Mouse (Mus musculus) frontal cortex, postnatal 25 days (tissue): ENCODE results near the gene Phactr4.
A peak's percentile ranks its signal among the peaks of the same experiment; 100 is the strongest.
"Not testable (repeated sequence)": the region's sequence is repeated elsewhere in the genome, so short reads cannot be mapped to it uniquely, and the experiment has no call there.

ENCODE experiments used
- DNase-seq, 2 experiments: peaks; one replicate each; pipeline ENCODE4 v3.0.0; 2022; ENCODE audit warnings: low spot score in 2 of 2

Gene Phactr4

DNA sequence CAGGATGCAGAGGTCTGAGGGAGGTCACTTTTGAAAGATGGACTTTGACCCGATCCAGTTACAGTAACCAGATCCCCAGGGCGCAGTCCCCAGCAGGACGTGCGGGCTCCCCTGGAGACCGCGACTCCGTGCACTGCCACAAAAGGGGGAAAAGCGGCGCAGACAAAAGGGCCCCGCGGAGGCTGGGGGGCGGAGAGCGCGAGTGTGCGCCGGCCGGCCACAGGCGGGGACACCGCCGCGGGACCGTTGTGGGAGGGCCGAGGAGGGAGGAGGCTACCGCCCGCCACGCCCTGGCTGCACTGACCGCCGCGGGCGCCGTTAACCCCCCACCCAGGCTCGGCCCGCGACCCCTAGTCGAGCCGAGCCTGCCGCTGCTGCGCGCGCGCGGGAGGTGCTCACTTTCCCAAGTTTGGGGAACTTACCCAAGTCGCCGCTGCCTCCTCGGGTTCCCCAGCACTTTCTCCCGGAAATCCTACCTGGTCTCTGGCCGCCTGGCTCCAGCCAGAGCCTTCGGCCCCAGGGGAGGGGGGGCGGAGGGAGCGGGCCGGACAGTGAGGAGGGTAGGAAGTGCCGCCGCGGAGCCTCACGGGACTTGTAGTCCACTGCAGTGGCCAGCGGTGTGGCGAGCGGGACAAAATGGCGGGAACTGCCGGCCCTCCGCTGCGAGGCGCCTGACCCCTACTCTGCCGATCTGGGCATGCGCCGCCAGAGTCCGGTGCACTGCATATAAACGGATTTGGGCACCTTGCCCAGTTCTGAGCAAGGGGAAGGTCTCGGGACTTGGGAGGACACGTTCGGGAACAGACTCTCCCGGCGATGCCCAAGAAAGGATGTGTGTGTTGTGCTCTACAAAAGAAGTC, at the start of gene Phactr4:
Gene Phactr4, minus strand, starts transcription at position 567 of the 860 bp plus-strand sequence.
- DNase-seq, result peak; percentile 77 to 80

DNA sequence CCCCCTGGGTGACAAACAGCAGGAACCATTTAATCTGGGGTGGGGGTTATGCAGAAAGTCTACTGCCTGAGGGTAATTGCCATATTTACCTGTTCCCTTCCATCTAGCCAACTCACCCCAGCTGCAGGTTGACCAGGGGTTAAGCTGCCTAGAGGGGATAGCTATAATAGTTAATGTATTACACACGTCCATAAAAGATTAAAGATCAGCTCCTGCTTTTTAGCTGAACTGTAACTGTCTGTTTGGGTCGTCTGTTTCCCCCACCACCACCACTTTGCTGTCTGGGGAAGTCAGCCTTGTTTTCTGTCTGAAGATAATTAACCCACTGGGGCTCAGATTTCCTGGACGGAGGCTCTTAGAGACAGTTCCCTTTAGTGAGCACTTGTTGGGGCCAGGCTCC, 47.6 kb upstream of the Phactr4 start:
- no peak for DNase-seq

DNA sequence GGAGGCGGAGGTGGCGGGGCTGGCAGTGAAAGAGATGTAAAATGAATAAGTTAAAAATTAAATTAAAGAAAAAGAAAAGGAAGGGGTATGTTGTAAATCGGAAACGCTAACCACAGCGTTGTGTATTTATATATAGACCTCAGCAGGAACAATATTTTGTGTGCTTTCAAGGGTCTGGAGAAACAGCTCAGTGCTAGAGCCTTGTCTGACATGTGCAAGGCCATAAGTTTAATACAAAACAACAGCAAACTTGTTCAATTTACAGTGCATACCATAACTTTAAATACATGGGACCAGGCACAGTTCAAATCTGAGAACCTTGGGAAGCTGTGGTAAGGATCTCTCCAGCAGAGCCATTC, 41.9 kb upstream of the Phactr4 start:
- DNase-seq, result no peak

DNA sequence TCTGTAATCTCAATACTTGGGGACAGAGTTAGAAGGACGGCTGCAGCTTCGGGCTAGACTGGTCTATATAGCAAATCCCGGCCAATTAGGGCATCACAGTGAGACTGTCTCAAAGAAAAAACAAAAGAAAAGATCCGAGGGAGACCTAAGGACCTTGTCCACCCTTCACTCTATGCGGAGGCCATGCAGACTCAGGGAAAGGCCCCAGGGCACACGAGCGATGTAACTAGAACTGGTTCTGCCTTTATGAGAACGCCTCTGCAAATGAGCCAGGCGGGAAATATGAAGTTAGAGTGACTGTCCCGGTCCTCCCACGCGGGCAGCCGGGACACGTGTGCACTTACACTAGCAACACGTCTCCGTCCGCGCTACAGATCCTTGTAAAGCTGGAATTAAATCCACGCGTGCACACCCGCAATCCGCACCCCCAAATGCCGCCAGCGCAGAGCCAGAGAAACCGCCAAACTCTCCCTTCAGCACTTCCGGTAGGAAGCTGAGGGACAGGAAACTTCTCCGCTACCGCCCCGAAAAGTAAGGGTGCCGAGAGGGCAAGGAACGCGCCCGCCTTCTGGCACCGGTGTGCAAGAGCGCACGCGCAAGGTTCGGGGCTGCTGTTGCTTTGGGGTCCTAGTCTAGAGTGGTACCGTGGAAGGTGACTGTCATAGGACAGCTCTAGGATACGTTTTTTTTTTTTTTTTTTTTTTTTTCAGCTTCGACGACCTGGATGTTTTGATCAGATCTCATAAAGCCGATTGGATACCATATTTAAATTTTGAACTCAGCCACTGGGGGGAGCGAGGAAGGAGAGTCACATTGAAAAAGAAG, 41.4 kb upstream of the Phactr4 start, which contains the start of gene Med18:
Gene Med18, minus strand, starts transcription at position 492 of the 825 bp plus-strand sequence.
- DNase-seq, result peak; percentile 88 to 91

DNA sequence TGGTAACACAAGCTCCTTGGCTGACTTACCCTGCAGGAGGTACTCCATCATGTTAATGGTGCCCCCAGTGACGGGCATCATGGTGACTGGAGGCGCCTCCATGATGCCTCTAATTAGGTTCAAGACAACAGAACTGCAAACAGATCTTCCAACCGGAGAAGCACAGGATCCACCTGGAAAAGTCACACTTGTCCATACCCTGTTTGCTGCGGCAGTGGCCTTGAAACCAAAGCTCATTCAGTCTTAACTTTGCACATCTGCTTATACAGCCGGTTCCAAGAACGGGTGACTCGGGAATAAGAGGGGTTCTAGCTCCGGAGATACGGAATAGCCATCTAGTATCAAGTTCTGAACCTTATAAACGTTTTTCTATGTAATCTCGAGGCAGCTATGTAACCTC, 40.5 kb upstream of the Phactr4 start:
- DNase-seq, result no peak

DNA sequence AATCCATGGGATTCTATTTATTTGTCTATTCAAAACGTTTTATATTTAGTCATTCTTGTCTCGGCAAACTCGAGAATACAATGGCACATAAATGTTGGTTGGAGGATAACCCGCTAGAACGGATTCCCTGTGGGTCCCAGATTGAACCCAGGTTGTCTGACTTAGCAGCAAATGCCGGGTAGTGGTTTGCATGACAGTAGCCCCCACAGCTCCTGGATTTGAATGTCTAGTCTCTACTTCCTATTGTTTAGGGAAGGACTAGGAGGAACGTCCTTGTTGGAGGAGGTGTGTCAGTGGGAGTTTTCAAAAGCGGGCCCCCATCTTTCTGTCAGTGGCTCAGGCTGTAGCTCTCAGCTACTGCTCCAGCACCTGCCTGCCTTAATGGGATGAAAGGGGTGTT, 37.9 kb upstream of the Phactr4 start:
- DNase-seq, result no peak

DNA sequence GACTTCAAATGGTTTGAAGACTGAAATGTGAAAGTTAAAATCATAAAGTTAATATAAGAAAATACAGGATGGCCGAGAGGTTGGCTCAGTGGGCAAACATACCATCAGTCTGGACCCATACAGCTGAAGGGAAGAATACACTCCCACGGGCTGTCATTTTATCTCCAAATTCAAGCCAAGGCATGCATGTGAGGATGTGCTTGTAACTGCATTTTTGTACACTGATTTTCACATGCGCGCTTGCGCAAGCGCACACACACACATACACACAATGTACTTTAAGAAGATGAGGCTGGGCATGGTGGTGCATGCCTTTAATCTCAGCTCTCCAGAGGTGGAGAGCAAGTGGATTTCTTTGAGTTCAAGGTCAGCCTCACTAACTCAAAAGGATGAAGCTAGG, 33.3 kb upstream of the Phactr4 start:
- no peak for DNase-seq

DNA sequence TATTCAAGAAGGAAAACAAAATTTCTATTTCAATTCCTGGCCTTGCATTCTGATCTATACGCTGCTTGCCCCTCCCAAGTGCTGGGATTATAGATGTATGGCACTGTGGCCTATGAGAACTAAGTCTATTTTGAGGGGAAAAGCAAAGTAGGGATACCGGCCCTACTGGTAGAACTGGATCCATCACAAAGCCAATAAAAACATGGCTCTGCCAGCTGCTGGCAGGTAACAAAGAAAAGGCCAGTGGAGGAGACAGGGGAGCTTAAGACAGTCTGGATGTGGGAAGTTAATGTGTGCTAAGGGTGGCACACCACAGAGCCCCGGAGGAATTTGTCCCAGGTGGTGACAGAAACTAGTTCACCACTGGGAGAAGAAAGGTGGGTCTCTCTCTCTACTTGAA, 32.9 kb upstream of the Phactr4 start:
- DNase-seq, result no peak

DNA sequence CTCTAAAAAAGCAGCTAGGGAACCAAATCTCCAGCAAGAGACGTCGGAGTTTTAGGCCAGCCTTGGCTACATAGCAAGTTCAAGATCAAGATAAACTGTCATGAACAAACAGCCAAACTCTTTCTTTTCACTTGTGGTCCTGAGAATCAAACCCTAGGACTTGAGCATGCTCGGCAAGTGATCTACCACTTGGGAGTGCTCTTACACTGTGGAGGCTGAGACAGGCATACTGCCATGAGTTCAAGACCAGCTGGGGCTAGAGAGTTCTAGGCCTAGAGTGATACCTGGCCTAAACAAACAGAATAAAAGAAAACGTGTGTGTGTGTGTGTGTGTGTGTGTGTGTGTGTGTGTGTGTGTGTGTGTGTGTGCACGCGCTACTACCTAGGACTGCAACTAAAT, 31.9 kb upstream of the Phactr4 start:
- no peak for DNase-seq

DNA sequence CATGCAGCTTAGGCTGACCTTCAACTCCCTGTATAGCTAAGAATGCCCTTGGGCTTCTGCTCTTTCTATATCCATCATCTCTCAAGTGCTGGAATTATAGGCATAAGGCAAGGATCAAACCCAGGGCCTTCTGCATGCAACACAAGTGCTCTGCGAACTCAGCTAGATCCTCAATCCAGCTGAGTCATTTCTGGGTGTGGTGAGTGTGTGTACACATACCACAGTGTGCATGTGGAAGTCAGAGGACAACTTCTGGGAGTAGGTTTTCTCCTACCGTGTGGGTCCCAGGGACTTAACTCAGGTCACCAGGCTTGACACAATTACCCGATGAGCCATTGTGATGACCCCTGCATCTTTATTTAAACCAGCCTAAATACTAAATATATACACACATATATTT, 27.5 kb upstream of the Phactr4 start:
- no peak for DNase-seq

DNA sequence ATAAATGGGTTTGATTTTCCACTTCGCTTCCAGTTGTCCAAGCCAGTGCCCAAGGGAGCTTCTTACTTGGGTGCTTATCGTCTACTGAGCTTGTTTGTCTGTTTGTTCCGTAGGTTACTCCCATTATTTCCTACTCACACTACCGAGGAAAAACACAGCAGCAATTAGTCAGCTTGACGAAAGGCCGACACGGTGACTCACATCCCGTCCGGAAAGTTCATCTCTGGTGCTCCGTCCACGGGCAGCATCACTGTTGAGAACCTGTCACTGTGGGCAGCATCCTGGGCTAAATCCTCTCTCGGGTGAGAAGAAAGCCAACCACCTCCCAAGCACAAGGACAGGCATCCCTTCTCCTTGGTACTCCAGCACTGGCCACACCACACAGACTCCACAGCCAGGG, 23.8 kb upstream of the Phactr4 start:
- DNase-seq, result no peak

DNA sequence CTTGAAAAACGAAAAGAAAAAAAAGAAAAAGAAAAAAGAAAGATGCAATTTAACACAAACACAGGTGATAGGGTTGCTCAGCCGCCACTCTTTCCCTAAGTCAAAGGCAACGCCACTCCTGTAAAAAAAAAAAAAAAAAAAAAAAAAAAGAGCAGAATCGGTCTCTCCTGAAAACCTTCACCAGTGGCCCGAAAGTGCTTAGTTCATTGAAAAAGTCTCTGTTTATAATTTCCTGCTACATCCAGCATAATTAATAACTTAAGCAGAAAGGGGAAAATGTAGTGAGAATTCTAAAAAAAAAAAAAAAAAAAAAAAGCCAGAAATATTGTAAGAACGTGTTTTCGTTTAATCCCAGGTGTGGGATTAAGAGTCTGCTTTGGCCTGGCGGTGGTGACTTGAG, 22.2 kb upstream of the Phactr4 start:
- no peak for DNase-seq

DNA sequence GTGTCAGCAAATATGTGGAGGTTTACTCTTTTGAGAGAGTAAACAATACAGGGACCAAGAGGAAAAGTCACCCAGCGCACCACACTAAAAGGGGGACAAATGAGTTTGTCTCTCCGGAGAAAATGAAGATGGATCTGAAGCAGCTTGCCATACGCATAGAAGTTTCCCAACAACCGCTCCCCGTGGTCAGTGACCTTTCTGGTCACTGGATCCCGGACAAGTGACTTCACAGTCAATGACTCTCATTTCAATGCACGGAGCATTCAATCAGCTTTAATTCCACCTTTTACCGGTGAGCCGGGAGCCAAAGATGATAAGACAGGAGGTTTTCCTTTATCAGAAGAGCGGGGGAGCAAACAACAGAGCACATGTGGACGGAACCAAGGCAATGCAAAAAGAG, 15.6 kb upstream of the Phactr4 start:
- DNase-seq, result no peak

DNA sequence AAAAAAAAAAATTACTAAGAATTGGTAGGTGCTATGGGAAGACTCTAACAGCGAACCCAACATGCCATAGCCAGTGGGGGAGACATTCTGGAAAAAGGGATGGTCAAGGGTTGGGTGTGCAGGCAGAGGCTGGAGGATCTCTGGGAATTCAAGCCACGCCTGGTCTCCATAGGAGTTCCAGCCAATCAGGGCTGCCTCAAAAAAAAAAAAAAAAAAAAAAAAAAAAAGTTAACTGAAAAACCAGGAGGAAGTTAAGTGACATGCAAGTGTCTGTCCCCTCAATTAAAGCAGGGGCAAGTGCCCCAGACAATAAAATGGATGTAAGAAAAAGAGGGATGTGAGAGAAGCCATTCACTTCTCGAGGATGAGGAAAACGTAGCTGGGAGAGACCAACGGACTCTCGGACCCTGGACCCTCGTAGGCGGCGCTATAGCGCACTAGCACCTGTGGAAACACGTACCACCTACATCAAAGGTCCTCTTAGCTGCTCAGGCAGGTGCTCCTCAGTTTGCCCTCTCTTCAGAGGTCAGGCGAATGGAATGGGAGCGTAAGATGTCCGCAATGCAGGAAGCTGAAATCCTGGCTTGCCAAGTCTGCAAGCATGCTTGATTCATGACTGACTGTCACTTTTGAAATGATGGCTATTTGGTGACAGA, 10.6 kb upstream of the Phactr4 start:
- no peak for DNase-seq

DNA sequence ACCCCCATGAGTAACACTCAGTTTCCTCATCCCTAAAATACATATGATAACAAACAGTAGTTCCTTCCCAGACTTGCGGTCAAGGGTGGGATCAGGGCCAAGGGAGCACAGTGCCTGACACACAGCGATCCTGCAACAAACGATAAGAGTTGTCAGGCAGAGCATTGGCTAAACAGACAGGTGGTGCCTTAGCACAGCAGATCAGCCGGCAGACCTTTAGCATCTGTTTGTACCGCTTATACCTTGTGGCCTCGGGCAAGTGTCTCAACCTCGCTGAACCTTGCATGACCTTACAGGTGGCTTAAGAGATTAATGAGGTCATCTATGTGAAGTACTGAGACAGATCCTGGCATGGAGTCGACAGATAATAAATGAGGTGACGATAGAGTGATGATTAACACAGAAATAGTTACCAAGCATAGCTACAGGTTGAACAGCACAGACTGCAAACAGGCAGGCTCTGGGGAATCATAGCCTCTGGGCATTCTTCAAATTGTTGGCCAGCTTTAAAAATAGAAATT, 5.8 kb upstream of the Phactr4 start:
- DNase-seq, result no peak

DNA sequence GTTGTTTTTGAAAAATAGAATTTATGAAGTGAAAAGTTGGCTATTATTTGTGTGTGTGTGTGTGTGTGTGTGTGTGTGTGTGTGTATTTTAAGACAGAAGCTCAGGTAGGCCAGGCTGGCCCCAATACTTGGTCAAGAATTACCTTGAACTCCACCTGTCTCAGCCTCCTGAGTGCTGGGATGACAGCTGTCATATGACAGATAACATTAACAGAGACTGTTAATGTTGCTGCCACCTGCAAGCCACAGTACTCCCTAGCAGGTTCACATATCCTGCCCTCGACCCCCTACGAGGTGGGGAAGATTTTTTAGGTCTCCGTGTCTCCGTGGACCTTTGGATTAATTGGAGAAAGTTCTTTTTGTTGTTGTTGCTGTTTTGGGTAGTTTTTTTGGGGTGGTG, 5.2 kb upstream of the Phactr4 start:
- DNase-seq, result no peak

DNA sequence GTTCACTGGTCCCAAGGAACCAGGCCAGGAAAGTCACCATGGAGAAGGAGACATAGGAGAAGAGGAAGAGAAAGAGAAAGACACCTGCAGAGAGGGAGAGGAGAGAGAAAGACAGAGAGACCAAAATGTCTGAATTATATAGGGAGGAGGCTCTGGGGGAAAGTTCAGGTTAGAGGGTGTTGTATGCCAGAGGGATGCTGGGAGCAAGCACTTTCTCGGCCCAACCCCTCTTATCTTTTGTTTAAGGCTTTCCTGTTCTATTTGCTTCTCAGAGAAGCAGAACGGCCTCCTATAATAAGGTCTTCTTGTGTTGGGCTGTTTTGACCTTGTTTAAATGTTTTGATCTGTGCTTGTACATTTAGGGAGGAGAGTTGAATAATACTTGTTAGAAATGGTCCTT, 3.7 kb upstream of the Phactr4 start:
- DNase-seq, result no peak

DNA sequence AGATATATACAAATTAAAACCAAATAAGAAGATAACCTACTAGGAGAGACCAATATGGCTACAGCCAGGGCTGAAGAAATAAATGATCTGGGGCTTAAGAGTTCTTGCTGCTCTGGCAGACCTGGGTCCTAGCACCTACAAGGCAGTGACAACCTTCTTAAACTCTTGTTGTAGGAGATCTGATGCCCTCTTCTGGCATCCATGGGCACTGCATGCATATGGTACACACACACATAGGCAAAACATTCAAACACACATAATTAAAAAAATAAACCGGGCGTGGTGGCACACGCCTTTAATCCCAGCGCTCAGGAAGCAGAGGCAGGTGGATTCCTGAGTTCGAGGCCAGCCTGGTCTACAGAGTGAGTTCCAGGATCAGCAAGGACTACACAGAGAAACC, 2.5 kb upstream of the Phactr4 start:
- DNase-seq, result no peak

DNA sequence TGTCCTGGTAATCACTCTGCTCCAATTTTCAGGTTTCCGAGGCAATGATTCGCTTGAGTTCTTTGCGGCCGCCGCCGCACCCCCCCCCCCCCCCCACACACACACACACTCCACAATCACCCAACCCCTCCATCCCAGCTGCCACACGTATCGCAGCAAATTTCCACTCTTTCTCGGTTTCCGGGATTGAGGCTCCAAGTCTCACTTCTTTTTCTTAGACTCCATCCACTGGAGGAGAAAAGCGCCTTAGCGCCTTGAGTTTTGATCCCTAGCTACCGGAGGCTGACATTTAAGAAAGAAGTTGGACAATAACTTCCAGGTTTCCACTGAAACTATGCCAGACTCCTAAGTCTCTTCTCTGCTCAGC, 750 bp downstream of the Phactr4 start:
- no peak for DNase-seq

DNA sequence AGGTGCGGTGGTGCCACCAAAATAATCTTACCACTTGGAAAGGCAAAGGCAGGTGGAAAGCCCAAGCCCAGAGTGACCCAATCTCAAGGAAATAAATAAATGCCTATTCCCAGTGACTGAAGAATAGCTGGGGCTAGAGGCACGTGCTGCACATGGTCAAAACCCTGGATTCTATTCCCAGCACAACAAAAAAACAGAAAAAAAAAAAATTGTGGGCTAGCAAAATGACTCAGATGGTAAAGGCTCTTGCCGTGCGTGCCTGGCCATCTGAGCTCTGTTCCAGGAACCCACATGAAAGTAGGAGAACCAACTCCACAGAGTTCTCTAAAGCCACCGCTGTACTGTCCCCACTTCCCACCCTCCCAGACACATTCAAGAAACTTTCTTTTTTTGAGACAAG, 1.8 kb downstream of the Phactr4 start:
- DNase-seq, result no peak

DNA sequence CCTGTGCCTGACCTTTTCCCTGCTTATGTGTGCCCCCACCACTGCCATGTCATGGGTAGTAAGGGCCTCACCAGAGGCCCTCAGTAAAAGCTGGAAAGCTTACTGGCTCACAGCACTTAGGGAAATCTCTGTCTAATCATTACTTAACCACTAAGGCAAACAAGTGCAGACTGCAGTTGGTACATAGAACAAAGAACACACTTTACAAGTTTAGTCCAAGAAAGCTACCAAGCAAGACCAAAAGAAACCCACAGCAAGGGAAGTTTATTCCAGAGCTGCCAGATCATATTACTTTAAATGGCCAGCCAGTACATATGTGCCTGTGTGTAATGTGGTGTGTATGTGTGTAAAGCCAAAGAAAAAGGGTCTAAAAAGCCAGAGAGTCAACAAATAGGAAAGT, 6.3 kb downstream of the Phactr4 start:
- no peak for DNase-seq

DNA sequence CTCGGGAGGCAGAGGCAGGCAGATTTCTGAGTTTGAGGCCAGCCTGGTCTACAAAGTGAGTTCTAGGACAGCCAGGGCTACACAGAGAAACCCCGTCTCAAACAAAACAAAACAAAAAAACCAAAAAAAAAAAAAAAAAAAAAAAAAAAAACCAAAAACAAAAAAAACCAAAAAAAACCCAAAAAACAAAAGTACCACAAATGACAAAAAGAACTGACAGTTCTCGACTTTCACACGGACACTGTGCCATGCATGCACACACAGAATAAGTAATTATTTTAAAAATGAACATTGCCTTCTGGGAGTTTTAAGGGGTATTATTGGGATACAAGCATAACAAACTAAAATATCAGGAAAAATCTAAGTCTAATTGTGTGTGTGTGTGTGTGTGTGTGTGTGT, 9.0 kb downstream of the Phactr4 start:
- not testable (repeated sequence) for DNase-seq
